In the genomic region with DNA sequence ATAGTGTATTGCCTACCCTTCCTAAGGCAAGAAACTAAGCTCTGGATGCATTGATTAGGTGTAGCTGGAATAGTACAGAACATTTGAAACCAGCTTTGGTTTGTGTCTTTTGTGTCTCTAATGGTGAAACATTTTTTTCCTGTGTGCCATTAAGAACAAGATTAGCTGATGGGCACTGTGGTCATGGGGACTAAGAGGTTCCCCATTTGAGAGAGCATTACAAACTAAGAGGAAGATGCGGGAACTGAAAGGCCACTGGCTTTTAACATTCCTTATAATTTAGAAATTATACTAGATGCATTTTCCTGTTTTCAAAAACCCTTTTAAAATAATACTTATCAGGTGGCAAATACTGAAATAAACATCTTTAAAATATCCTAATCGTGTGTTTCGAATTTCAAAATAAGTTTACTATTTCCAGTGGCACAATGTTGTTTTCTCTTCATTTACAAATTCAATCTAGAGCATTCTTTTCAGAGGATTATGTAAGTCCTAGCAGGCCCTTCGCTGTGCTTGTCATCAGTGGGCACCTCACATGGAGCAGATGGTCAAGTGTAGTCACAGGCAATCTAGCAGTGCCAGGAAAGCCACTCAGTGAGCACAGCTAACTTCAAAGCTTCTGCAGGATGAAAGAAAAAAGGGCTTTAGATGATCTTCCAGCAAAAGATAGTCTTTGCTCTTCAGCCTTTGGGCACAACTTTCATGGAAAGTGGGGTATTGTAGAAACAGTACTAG, we compare ENCODE assay signal across 18 mouse cellular contexts.
DNase-seq lines count a peak whose midpoint lies in the region; ATAC-seq lines count a peak whose summit lies in the region.
"Had no signal": no experiment of that assay in that cellular context is flagged by ENCODE, and none has a peak within 500 bp of the region (broad histone marks: within the 10 kb centered on the region; RNA-seq: fewer than 3 reads in every experiment).

No protein-coding gene starts in this region.

- H3K4me3 ChIP-seq in forebrain, embryonic 13.5 days = no peak overlapping the region
- H3K4me3 ChIP-seq in liver, embryonic 11.5 days (ENCODE audit: low read depth, low read length) = no peak overlapping the region
- H3K4me3 ChIP-seq in intestine, embryonic 15.5 days (replicated peaks) = no peak overlapping the region
- H3K4me3 ChIP-seq: embryonic facial prominence, embryonic 12.5 days; limb, embryonic 12.5 days had no signal

- no peak overlapping the region for H3K9ac ChIP-seq in forebrain, embryonic 13.5 days
- no peak overlapping the region for H3K9ac ChIP-seq in liver, embryonic 11.5 days (ENCODE audit: low read depth, low read length)
- H3K9ac ChIP-seq in intestine, embryonic 15.5 days = no peak overlapping the region
- H3K9ac ChIP-seq: embryonic facial prominence, embryonic 12.5 days; limb, embryonic 12.5 days; liver, embryonic 14.5 days had no signal

- no peaks in the 10 kb centered on the region for H3K9me3 ChIP-seq in forebrain, embryonic 13.5 days (replicated peaks)
- no peaks in the 10 kb centered on the region for H3K9me3 ChIP-seq in liver, embryonic 11.5 days (ENCODE audit: control insufficient read depth, low read length)
- H3K9me3 ChIP-seq in intestine, embryonic 15.5 days = no peaks in the 10 kb centered on the region
- H3K9me3 ChIP-seq: embryonic facial prominence, embryonic 12.5 days; limb, embryonic 12.5 days had no signal

- ATAC-seq in frontal cortex, adult (ENCODE audit: low TSS enrichment) = peak; percentile 98
- ATAC-seq in forebrain, embryonic 13.5 days = no peak
- no peak for ATAC-seq in liver, embryonic 11.5 days (replicated peaks; ENCODE audit: low FRiP score)
- no peak for ATAC-seq in intestine, embryonic 15.5 days
- ATAC-seq: forebrain, embryonic 16.5 days; hindbrain, postnatal 0 days had no signal

- H3K27me3 ChIP-seq in forebrain, embryonic 13.5 days = no peaks in the 10 kb centered on the region
- no peaks in the 10 kb centered on the region for H3K27me3 ChIP-seq in liver, embryonic 11.5 days (replicated peaks; ENCODE audit: control insufficient read depth, insufficient read depth, low read length)
- H3K27me3 ChIP-seq in intestine, embryonic 15.5 days (replicated peaks) = no peaks in the 10 kb centered on the region
- H3K27me3 ChIP-seq: embryonic facial prominence, embryonic 12.5 days; limb, embryonic 12.5 days had no signal

- no peak overlapping the region for H3K4me2 ChIP-seq in forebrain, embryonic 13.5 days
- H3K4me2 ChIP-seq in liver, embryonic 11.5 days = no peak overlapping the region
- no peak overlapping the region for H3K4me2 ChIP-seq in intestine, embryonic 15.5 days (replicated peaks)
- H3K4me2 ChIP-seq: embryonic facial prominence, embryonic 12.5 days; limb, embryonic 12.5 days had no signal

- no peaks in the 10 kb centered on the region for H3K36me3 ChIP-seq in forebrain, embryonic 13.5 days (ENCODE audit: poor library complexity, severe bottlenecking)
- H3K36me3 ChIP-seq in liver, embryonic 11.5 days (ENCODE audit: control insufficient read depth, insufficient read depth, low read length) = no peaks in the 10 kb centered on the region
- H3K36me3 ChIP-seq in intestine, embryonic 15.5 days = no peaks in the 10 kb centered on the region
- H3K36me3 ChIP-seq: embryonic facial prominence, embryonic 12.5 days; limb, embryonic 12.5 days had no signal

- H3K27ac ChIP-seq in forebrain, embryonic 13.5 days = no peak overlapping the region
- H3K27ac ChIP-seq in liver, embryonic 11.5 days (ENCODE audit: low read depth, low read length) = no peak overlapping the region
- H3K27ac ChIP-seq in intestine, embryonic 15.5 days = no peak overlapping the region
- H3K27ac ChIP-seq: embryonic facial prominence, embryonic 12.5 days; hindbrain, postnatal 0 days; limb, embryonic 12.5 days; liver, embryonic 14.5 days had no signal

- DNase-seq in frontal cortex, postnatal 10 days (ENCODE audit: low spot score in 2 of 2) = no peak
- peak; percentile 40 for DNase-seq in right cerebral cortex, adult 18-20 months
- no peak for DNase-seq in right cerebral cortex, postnatal 4 days
- peak; percentile 52 to 54 for DNase-seq in cerebellum, postnatal 36 days
- no peak for DNase-seq in liver, embryonic 11.5 days (ENCODE audit: low spot score)
- DNase-seq: gastrocnemius, postnatal 36 days; heart, postnatal 4 days; kidney, adult 2 months; kidney, postnatal 25 days; thymus, postnatal 14 days had no signal

- WGBS in forebrain, embryonic 13.5 days = 89% methylated on average over 4 of the region's 4 CpGs
- WGBS in liver, embryonic 11.5 days = 72% methylated on average over 4 of the region's 4 CpGs
- WGBS in intestine, embryonic 15.5 days = 82% methylated on average over 4 of the region's 4 CpGs

- H3K4me1 ChIP-seq in forebrain, embryonic 13.5 days = no peaks in the 10 kb centered on the region
- H3K4me1 ChIP-seq in liver, embryonic 11.5 days (replicated peaks; ENCODE audit: control insufficient read depth, insufficient read depth, low read length) = no peaks in the 10 kb centered on the region
- H3K4me1 ChIP-seq in intestine, embryonic 15.5 days (replicated peaks) = no peaks in the 10 kb centered on the region
- H3K4me1 ChIP-seq: embryonic facial prominence, embryonic 12.5 days; limb, embryonic 12.5 days had no signal

Comparison
In these comparisons a context has a peak if more than half of its experiments do, and no peak if none do; other contexts are left out.
1. DNase-seq: peak in right cerebral cortex, adult 18-20 months (single experiment) and cerebellum, postnatal 36 days (2 of 2); none in frontal cortex, postnatal 10 days (0 of 2), right cerebral cortex, postnatal 4 days (single experiment) and liver, embryonic 11.5 days (single experiment).